Mouse (Mus musculus): ENCODE results near the gene Ctrl.

- TF ChIP-seq POLR2A (IDR thresholded peaks at IDR 0.05; ENCODE audit: low read depth, low read length) (no peak), CTCF (IDR thresholded peaks at IDR 0.05; ENCODE audit: extremely low read depth, insufficient read length, insufficient replicate concordance, low read depth, low read length) (no peak)
Observed at GRCm38 (mm10) chr8:105925123-105925522, 8.5 kb downstream of the Ctrl start.
